Mouse (Mus musculus): Measurements from ENCODE around the gene Stk4.

Stk4 gene

DNA sequence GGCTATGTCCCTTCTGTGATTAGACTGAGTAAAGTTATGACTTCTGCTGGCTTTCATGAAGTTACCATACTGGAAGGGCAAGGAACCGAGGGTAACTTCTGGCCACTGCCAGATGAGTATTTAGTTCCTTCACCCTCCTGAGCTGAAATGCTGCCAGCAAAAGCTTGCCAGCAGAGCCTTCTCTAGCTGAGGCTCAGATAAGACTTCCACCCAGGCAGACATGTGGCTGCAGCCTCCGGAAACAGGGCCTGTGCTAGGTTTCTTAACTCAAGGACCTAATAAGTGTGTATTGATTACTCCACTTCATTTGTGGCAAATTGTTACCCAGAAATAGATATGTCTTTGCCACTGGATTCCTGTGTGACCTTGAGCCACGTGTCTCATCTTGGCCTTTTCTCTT, 103.3 kb downstream of the Stk4 start:
- in situ Hi-C loops (cut with MboI, MseI) = no loop called here

- in situ Hi-C loops (cut with MboI, MseI) = no loop called here
These were observed 104.7 kb downstream of the Stk4 start for GRCm38 (mm10) chr2:164174649-164175395.

DNA sequence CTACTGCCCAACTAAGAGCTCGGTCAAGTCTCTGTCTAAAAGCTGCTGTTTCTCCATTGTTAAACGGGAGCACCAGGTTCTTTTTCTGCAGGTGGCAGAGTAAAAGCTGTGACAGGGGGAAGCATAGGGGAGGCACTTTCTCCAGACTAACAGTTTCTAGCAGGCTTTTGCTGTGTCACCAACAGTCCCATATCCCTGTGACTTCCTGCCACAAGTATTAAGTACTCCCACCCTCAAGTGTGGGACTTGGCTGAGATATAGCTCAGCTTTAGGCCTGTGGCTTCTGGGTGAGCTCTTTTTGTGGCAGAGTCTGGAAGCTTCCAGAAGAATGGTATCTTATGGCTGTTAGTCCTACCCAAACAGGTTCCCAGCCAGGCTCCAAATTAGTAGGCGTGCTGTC, 105.7 kb downstream of the Stk4 start:
- in situ Hi-C loops (cut with MboI, MseI) = no loop called here

DNA sequence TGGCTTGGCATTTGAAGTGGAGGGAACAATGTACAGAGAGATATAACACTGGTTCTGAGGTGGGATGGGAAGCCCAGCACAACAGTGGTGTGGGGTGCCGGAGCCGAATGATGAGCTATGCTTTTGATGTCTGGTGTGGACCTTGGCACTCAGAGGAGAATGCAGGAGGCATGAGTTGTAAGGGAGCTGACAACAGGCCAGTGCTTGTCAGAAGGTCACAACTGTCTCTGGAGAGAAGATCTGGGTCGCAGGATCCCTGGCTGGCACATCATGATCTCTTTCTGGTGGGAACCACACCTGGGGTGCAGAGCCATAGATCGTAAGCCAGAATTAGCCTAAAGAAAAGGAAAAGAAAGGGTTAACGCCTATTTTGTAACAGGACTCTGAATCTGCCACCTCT, 107.7 kb downstream of the Stk4 start:
- in situ Hi-C loops (cut with MboI, MseI) = no loop called here

DNA sequence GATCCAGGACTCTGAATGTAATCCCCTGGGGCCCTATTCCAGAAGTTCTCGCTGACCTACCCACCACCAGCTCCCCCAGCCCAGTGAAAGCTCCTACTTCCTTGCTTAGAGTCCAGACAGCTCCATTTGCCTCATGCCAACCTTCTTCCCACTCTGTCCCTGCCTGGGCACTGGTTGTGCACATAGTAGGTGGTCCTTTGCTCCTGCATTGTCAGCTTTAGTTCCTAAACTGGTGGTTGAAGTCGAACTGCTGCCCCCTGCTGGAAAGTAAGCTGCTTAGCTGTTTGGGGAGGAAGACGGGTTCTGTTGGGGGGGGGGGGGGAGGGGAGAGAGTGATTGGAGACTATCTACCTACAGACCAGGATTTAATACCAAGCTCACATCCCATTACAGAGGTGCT, 110.0 kb downstream of the Stk4 start:
- in situ Hi-C loops (cut with MboI, MseI) = loop anchor here (10.0 kb wide), 1 partner anchor 75 kb away; no protein-coding TSS in a partner anchor

DNA sequence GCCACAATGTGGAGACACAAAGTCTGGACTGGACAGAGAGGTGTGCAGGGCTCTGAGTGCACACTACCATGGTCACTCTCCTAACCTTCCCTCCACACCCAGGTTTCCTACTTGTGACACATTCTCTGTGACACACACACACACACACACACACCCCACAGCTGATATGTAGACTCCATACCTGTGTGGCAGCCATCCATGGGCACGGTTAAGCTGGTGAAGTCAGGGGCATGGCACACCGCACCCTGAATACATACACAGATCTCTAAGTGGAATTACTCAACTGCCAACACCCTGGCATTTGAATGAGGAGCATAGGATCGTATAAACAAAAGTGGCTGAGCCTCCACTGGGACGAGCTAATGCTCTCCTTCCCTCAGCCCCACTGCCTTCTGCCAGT, 110.6 kb downstream of the Stk4 start:
- in situ Hi-C loops (cut with MboI, MseI) = loop anchor here (10.0 kb wide), 1 partner anchor 76 kb away; no protein-coding TSS in a partner anchor

DNA sequence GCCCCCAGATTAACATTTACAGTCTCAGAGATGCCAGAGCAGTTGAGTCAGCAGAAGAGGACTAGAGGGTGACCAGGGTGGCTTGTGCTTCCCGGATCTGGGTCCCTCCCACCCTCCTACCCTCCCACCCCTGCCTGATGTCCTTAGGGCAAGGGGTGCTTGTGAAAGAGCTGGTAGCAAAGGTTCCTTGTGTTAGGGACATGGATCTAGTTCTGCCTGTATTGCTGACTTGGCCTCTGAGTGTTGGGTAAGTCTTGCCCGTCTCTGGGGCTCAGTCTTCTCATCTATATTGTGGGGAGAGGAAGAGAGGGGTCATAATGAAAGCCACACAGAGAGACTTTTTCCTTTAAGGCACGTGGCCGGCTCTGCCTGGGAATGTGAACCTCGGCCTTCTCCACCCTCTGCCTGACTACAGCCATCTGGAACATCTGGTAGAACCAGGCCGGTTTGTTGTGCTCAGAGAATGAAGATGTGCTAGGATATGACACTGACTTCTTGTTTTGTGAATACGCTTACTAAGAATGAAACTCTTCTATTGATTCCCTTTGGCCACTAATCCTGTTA, 112.7 kb downstream of the Stk4 start, which contains the start of gene Wfdc5:
Gene Wfdc5, minus strand, starts transcription at position 51 of the 564 bp plus-strand sequence.
- in situ Hi-C loops (cut with MboI, MseI) = loop anchor here (10.0 kb wide), 1 partner anchor 78 kb away; no protein-coding TSS in a partner anchor

DNA sequence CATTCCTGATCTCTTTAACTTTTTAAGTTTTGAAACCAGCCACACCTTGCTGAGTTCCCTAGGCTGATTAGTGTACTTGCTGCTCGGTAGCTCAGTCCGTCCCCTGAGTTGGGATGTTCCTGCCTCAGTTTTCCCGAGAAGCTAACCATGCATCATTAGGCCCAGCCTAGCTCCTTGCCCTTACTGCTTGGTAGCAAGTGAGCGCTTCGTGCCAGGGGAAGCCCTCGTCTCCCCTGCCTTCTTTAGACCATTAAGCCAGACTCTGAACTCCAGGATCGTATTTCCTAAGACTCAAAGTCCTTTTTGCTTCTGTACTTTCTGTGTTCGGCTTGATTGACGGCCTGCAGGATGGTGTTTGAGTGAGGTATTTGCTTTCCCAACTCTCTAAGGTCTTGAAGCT, 113.2 kb downstream of the Stk4 start:
- in situ Hi-C loops (cut with MboI, MseI) = loop anchor here (10.0 kb wide), 1 partner anchor 79 kb away; no protein-coding TSS in a partner anchor

DNA sequence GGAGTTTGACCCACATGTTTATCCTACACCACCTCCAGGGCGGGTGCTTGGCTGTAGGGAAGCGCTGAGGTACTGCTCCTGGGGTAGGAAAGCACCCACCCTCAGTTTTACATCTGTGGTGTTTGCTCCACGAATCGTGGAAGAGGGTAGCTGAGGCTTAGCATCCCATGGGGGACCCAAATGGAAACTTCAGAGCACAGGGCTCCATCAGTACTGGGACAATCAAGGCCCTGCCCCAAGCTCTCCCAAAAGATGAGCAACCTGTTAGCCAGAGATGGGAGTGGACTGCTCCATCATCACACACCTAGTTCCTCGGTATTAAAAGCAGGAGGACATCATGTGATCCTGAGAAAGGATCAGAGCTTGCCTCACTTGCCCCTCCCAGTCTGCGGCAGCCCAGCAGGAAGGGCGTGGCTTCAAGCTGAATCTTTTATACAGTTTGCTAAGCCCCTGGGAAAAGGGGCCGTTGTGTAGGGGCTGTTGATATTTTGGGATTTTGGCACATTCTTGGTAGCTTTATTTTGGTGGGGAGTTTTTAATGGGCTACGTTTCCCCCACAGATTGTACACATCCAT, 114.1 kb downstream of the Stk4 start:
- in situ Hi-C loops (cut with MboI, MseI) = loop anchor here (10.0 kb wide), 1 partner anchor 79 kb away; no protein-coding TSS in a partner anchor

GRCm38 (mm10) chr2:164188722-164189121, 118.6 kb downstream of the Stk4 start:
- in situ Hi-C loops (cut with MboI, MseI) = loop anchor here (10.0 kb wide), 1 partner anchor 84 kb away; no protein-coding TSS in a partner anchor

DNA sequence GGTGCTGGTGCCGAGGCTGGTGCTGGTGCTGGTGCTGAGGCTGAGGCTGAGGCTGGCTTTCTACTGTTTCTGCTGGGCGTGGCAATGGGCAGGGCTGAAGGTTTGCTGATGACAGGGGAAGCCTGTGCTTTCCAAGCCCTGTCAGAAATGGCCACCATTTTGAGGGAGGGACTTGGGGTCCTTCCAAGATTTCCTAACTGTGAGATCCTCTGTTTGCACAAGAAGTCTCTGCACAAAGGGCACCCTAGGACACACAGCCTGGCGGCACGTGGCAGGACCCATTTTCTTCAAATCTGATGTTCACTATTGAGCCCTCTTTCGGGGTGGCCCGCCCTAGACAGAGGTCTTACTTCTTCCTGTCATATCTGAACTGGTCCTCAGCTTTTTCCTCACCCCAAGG, 120.5 kb downstream of the Stk4 start, which contains the start of gene Wfdc12:
Gene Wfdc12, minus strand, starts transcription at position 33 of the 400 bp plus-strand sequence.
- in situ Hi-C loops (cut with MboI, MseI) = no loop called here

GRCm38 (mm10) chr2:164192279-164192678, 122.2 kb downstream of the Stk4 start:
- in situ Hi-C loops (cut with MboI, MseI) = no loop called here

DNA sequence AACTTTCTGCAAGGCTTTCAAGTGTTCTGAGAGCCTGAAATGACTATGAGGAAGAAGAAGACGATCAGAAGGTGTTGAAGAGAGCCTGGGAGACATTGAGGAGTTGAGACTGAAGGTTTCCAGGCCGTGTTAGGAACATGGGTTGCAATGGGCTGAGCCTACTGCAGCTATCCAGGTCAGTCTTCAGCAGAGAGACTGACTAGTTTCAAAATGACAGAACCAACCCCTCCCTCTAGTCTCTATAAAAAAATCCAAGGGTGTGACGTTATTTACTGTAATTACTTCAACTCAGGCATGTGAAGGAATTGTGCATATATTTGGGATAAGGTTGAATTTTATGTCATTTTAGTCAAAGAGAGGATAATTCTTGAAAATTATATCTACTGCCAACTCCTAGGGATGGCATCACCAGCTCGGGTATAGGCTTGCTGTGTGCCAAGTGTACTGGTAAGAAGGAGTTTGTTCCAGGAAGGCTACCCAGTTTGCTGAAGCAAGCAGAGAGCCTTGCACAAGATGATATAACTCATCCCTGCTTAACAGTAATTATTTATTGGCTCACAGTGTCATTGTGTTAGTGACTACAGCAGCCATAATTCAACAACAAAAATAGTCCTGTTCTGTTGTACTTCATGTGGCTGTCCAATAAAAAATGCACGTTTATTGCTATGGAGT, 125.0 kb downstream of the Stk4 start:
- in situ Hi-C loops (cut with MboI, MseI) = no loop called here

- in situ Hi-C loops (cut with MboI, MseI) = no loop called here
These were observed 126.0 kb downstream of the Stk4 start for GRCm38 (mm10) chr2:164195971-164196699.

GRCm38 (mm10) chr2:164196700-164196990, 126.5 kb downstream of the Stk4 start:
- in situ Hi-C loops (cut with MboI, MseI) = no loop called here

GRCm38 (mm10) chr2:164199626-164200327, 129.7 kb downstream of the Stk4 start, which contains the start of gene Wfdc15a:
Gene Wfdc15a, minus strand, starts transcription at chr2:164200130.
- in situ Hi-C loops (cut with MboI, MseI) = no loop called here
